Mouse (Mus musculus) right cerebral cortex, postnatal 10 days (tissue): ENCODE results near the gene Vmn1r93.
"Not testable (repeated sequence)": the region's sequence is repeated elsewhere in the genome, so short reads cannot be mapped to it uniquely, and the experiment has no call there.

Experiments used
- DNase-seq, 2 experiments: peaks; one replicate each; pipeline ENCODE4 v3.0.0; 2021; ENCODE audit warnings: low spot score in 2 of 2

Vmn1r93 gene

DNA sequence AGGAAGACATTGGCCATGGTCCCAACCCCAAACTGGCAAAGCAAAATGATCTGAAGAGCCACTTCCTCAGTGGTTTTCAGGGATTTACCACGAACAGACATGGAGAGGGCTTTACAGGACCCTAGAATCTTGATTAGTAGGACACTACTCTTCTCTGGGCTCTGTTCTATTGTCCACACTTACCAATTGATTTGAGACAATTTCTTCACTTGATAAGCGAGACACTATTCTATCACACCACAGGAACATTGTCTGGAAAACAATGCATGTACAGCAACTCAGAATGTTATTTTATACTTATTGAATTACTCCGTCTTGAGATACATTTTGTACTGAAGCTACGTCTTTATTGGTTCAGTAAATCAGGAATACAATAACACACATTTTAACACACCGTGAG, at the start of gene Vmn1r93:
Vmn1r93 (minus strand) TSS at position 101 of the 400 bp plus-strand sequence.
- not testable (repeated sequence) for DNase-seq

DNA sequence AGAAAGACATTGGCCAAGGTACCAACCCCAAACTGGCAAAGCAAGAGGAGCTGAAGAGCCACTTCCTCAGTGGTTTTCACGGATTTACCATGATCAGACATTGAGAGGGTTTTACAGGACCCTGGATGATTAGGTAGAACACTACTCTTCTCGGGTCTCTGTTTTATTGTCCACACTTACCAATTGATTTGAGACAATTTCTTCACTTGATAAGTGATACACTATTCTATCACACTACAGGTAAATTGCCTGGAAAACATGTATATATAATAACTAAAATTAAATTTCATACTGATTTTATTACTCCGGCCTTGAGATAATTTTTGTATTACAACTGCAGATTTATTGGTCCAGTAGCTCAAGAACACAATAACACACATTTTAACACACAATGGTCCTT, 29.4 kb upstream of the Vmn1r93 start, which contains the start of gene Vmn1r94:
Vmn1r94 (minus strand) TSS at position 101 of the 400 bp plus-strand sequence.
- DNase-seq, result not testable (repeated sequence)

DNA sequence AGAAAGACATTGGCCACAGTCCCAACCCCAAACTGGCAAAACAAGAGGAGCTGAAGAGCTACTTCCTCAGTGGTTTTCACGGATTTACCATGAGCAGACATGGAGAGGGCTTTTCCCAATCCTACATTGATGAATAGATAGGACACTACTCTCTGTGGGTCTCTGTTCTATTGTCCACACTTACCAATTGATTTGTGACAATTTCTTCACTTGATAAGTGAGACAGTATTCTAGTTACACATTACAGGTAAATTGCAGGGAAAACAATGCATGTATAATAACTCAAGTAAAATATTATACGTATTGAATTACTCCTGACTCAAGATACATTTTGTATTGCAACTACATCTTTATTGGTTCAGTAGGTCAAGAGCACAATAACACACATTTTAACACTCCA, 16.4 kb downstream of the Vmn1r93 start, which contains the start of gene Gm16442:
Gm16442 (minus strand) TSS at position 101 of the 400 bp plus-strand sequence.
- DNase-seq, result not testable (repeated sequence)

DNA sequence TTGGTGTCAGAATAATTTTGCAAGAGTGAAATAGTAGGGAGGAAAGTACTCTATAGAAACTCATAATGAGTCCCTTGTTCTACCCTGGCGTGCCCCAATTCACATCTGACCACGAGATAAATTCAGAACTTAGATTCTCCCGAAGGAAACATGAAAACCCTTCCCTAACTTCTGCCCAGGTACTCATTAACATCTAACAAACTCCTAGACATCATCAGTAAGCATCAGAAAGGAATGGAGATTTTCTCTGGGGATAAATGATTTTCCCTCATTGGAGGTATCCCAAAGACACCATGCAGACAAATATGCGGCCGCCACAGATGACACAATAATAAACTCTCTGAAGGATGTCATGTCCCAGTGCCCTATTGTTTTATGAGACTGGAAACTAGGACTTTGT, 39.5 kb downstream of the Vmn1r93 start, which contains the start of gene Vmn1r91:
Vmn1r91 (plus strand) TSS at position 301 of the 400 bp plus-strand sequence.
- DNase-seq, result not testable (repeated sequence)
